Mouse (Mus musculus): Measurements from ENCODE around the gene Bpifb9b. TPM values are rescaled to one million over a fixed set of nuclear protein-coding genes. Genes with fewer than 3 reads are reported as not detected.
"Not testable (repeated sequence)": the region's sequence is repeated elsewhere in the genome, so short reads cannot be mapped to it uniquely, and the experiment has no call there.

Gene Bpifb9b
- polyA plus RNA-seq, 1 experiment from 2014 or later: not detected

DNA sequence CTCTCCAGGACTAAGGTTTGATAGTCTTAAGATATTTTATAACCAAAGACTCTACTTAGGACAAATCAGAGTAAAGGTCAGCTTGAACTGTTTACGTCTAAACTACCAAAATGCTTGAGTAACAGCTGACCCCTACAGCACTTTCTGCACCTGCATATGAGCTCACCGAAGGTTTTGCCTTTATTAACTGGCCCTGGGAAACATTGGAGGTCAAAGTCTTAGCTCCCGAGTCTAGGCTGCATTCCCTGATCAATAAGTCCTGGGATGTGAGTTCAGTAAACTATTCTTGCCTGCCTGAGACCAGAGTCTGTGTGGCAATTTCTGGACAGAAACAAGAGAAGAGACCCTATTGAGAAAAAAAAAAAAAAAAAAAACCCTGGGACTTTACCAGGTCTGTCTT is 41.1 kb downstream of the Bpifb9b start:
- peak; percentile 91 for ATAC-seq
- peaks cover 34% of the 10 kb centered on the region for H3K36me3 ChIP-seq (replicated peaks; ENCODE audit: insufficient read depth, low read length)
- no peak overlapping the region for H3K4me3 ChIP-seq (ENCODE audit: low read depth, low read length)
- peak; percentile 25 for DNase-seq
- H3K9ac ChIP-seq (replicated peaks): no peak overlapping the region
- H3K27me3 ChIP-seq (ENCODE audit: insufficient read depth, low read length): no peaks in the 10 kb centered on the region
- WGBS (ENCODE audit: insufficient replicate concordance): 65% methylated on average over 3 of the region's 3 CpGs
- H3K4me2 ChIP-seq (ENCODE audit: low read depth, low read length): no peak overlapping the region
- TF ChIP-seq EP300 (IDR thresholded peaks at IDR 0.05; ENCODE audit: low read depth) (0 out of 2 replicates have a peak, but pooled peaks have one; percentile 59), CTCF (IDR thresholded peaks at IDR 0.05; ENCODE audit: low read depth) (no peak)
- H3K27ac ChIP-seq (ENCODE audit: low read depth): peak overlapping the region; percentile 87
- no peaks in the 10 kb centered on the region for H3K9me3 ChIP-seq (ENCODE audit: low read length)
- H3K4me1 ChIP-seq (ENCODE audit: insufficient read depth): no peaks in the 10 kb centered on the region

DNA sequence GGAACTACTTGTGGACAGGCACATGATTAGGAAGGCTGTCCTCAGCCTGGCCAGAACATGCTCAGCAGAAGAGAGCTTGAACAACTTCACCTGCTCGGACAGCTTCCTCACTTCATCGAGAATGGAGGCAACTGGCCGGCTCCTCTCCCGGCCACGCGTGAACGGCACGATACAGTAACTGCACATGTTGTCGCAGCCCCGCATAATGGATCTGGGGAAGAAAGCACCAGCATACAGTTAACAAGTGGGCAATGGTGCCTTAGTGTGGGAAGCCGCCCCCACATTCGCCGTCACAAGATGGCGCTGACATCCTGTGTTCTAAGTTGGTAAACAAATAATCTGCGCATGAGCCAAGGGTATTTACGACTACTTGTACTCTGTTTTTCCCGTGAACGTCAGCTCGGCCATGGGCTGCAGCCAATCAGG is 47.0 kb downstream of the Bpifb9b start:
- not testable (repeated sequence) for H3K9me3 ChIP-seq (ENCODE audit: low read length); H3K27me3 ChIP-seq (ENCODE audit: insufficient read depth, low read length); H3K4me1 ChIP-seq (ENCODE audit: insufficient read depth)
- 77% methylated on average over 14 of the region's 19 CpGs for WGBS (ENCODE audit: insufficient replicate concordance)
- peak; percentile 36 for DNase-seq
- peak; percentile 83 for ATAC-seq
- Histone ChIP-seq H3K27ac (ENCODE audit: low read depth) (peak overlapping the region; percentile 88), H3K9ac (replicated peaks) (peak overlapping the region; percentile 69), H3K4me2 (ENCODE audit: low read depth, low read length) (peak overlapping the region; percentile 43), H3K36me3 (replicated peaks; ENCODE audit: insufficient read depth, low read length) (peaks cover 21% of the 10 kb centered on the region), H3K4me3 (ENCODE audit: low read depth, low read length) (peak overlapping the region; percentile 54)
- TF ChIP-seq CTCF (IDR thresholded peaks at IDR 0.05; ENCODE audit: low read depth): 0 out of 2 replicates have a peak, but pooled peaks have one; percentile 21

DNA sequence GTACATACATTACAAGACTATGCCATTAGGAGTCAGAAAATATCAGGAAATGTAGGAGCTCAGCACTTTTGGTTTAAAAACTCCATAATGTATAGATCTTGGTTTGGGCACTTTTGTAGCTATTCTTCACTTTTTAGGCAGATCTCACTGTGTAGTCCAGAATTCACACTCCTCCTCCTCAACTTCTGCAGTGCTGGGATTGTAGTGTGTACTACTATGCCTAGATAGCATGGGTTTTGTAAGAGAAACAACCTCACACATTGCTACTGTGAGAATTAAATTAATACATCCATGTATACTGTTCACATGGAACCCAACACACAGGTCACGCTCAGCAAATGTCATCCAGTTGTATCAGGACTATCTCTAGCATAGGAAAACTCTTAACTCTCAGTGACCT is 60.5 kb downstream of the Bpifb9b start:
- Histone ChIP-seq H3K4me2 (ENCODE audit: low read depth, low read length) (no peak overlapping the region), H3K27me3 (ENCODE audit: insufficient read depth, low read length) (no peaks in the 10 kb centered on the region), H3K4me1 (ENCODE audit: insufficient read depth) (peaks cover 2% of the 10 kb centered on the region; the same call in 1 of the 2 replicates), H3K9me3 (ENCODE audit: low read length) (no peaks in the 10 kb centered on the region), H3K4me3 (ENCODE audit: low read depth, low read length) (no peak overlapping the region), H3K9ac (replicated peaks) (no peak overlapping the region), H3K36me3 (replicated peaks; ENCODE audit: insufficient read depth, low read length) (peaks cover 25% of the 10 kb centered on the region), H3K27ac (ENCODE audit: low read depth) (no peak overlapping the region)
- no peak for DNase-seq
- 90% methylated on average over 1 of the region's 1 CpGs for WGBS (ENCODE audit: insufficient replicate concordance)
- TF ChIP-seq CTCF (IDR thresholded peaks at IDR 0.05; ENCODE audit: low read depth): no peak
- no peak for TF ChIP-seq EP300 (IDR thresholded peaks at IDR 0.05; ENCODE audit: low read depth)
- no peak for ATAC-seq

Other genes starting within 250 kb of the Bpifb9b start
- gene Bpifa3, start 176.9 kb upstream of the Bpifb9b start, polyA plus RNA-seq (2015; fragmentation: Nextera tagmentation; extraction: Ambion mirVana): not detected in 2 replicates
- gene Bpifa1, start 164.3 kb upstream of the Bpifb9b start, polyA plus RNA-seq (2015; fragmentation: Nextera tagmentation; extraction: Ambion mirVana): 0.13 TPM in 1 of 2 replicates, not detected in the other
- gene Bpifa5, start 144.6 kb upstream of the Bpifb9b start, polyA plus RNA-seq (2015; fragmentation: Nextera tagmentation; extraction: Ambion mirVana): not detected in 2 replicates
- 0.16 and 0.27 TPM in 2 replicates for gene Bpifb1, start 116.4 kb upstream of the Bpifb9b start, polyA plus RNA-seq (2015; fragmentation: Nextera tagmentation; extraction: Ambion mirVana)
- not detected in 2 replicates for gene Bpifb5, start 83.5 kb upstream of the Bpifb9b start, polyA plus RNA-seq (2015; fragmentation: Nextera tagmentation; extraction: Ambion mirVana)
- gene Bpifb9a, start 49.4 kb upstream of the Bpifb9b start, polyA plus RNA-seq (2015; fragmentation: Nextera tagmentation; extraction: Ambion mirVana): not detected in 2 replicates
- 5.1 and 23.7 TPM in 2 replicates for gene Cdk5rap1, start 65.8 kb downstream of the Bpifb9b start, polyA plus RNA-seq (2015; fragmentation: Nextera tagmentation; extraction: Ambion mirVana)
- 4.7 and 6.0 TPM in 2 replicates for gene Snta1, start 100.9 kb downstream of the Bpifb9b start, polyA plus RNA-seq (2015; fragmentation: Nextera tagmentation; extraction: Ambion mirVana)
- gene Cbfa2t2, start 129.3 kb downstream of the Bpifb9b start, polyA plus RNA-seq (2015; fragmentation: Nextera tagmentation; extraction: Ambion mirVana): 3.9 and 6.0 TPM in 2 replicates
- 3.1 and 3.8 TPM in 2 replicates for gene 1700003F12Rik, start 239.9 kb downstream of the Bpifb9b start, polyA plus RNA-seq (2015; fragmentation: Nextera tagmentation; extraction: Ambion mirVana)
- gene Actl10, start 244.5 kb downstream of the Bpifb9b start, polyA plus RNA-seq (2015; fragmentation: Nextera tagmentation; extraction: Ambion mirVana): 0.07 TPM in 1 of 2 replicates, not detected in the other